Mouse (Mus musculus): ENCODE results near the gene P3h1. TPM values are rescaled to one million over a fixed set of nuclear protein-coding genes. Genes with fewer than 3 reads are reported as not detected.

P3h1 gene
- polyA plus RNA-seq (2015; fragmentation: Nextera tagmentation; extraction: Ambion mirVana): 8.3 and 9.2 TPM in 2 replicates

GRCm38 (mm10) chr4:119232410-119233255 lies at the start of gene P3h1, which contains the start of gene AU022252:
P3h1 (plus strand) TSS chr4:119232915.
AU022252 (minus strand) TSS chr4:119232712.
- Histone ChIP-seq H3K4me3 (peak within 1 kb of the TSS; percentile 95), H3K9me3 (no peaks in the 10 kb centered on the region), H3K4me2 (replicated peaks) (peak within 1 kb of the TSS; percentile 96), H3K27ac (replicated peaks) (peak within 1 kb of the TSS; percentile 72), H3K36me3 (peaks cover 9% of the 10 kb centered on the region), H3K4me1 (peaks cover 22% of the 10 kb centered on the region), H3K9ac (replicated peaks) (peak within 1 kb of the TSS; percentile 82), H3K27me3 (no peaks in the 10 kb centered on the region)
- ATAC-seq (replicated peaks): peak; percentile 96
- WGBS: under 1% methylated on average over 71 of the region's 71 CpGs

GRCm38 (mm10) chr4:119183525-119183924 lies 49.2 kb upstream of the P3h1 start:
- no peaks in the 10 kb centered on the region for H3K4me1 ChIP-seq
- WGBS: 17% methylated on average over 1 of the region's 1 CpGs
- no peak for ATAC-seq (replicated peaks)

GRCm38 (mm10) chr4:119185771-119186170 lies 46.9 kb upstream of the P3h1 start:
- WGBS: 81% methylated on average over 4 of the region's 4 CpGs
- ATAC-seq (replicated peaks): no peak

More at GRCm38 (mm10) chr4:119183525-119183924, 49.2 kb upstream of the P3h1 start:
- Histone ChIP-seq H3K9me3 (no peaks in the 10 kb centered on the region), H3K27ac (replicated peaks) (no peak overlapping the region), H3K4me2 (replicated peaks) (no peak overlapping the region), H3K4me3 (no peak overlapping the region), H3K9ac (replicated peaks) (no peak overlapping the region), H3K36me3 (no peaks in the 10 kb centered on the region), H3K27me3 (no peaks in the 10 kb centered on the region; the same call in 1 of the 2 replicates)

GRCm38 (mm10) chr4:119188060-119188785 lies 44.5 kb upstream of the P3h1 start:
- ATAC-seq (replicated peaks): no peak
- WGBS: 60% methylated on average over 11 of the region's 11 CpGs

More at GRCm38 (mm10) chr4:119185771-119186170, 46.9 kb upstream of the P3h1 start:
- H3K27me3 ChIP-seq: no peaks in the 10 kb centered on the region; the same call in 1 of the 2 replicates
- H3K9ac ChIP-seq (replicated peaks): no peak overlapping the region
- H3K4me2 ChIP-seq (replicated peaks): no peak overlapping the region
- H3K4me1 ChIP-seq: no peaks in the 10 kb centered on the region
- no peak overlapping the region for H3K27ac ChIP-seq (replicated peaks)
- no peaks in the 10 kb centered on the region for H3K36me3 ChIP-seq
- H3K9me3 ChIP-seq: no peaks in the 10 kb centered on the region
- H3K4me3 ChIP-seq: no peak overlapping the region

GRCm38 (mm10) chr4:119189392-119189791 lies 43.3 kb upstream of the P3h1 start:
- 63% methylated on average over 6 of the region's 6 CpGs for WGBS
- no peak overlapping the region for H3K4me2 ChIP-seq (replicated peaks)
- H3K27ac ChIP-seq (replicated peaks): no peak overlapping the region
- no peak overlapping the region for H3K9ac ChIP-seq (replicated peaks)
- no peaks in the 10 kb centered on the region; the same call in 1 of the 2 replicates for H3K27me3 ChIP-seq
- no peak overlapping the region for H3K4me3 ChIP-seq
- no peak for ATAC-seq (replicated peaks)
- no peaks in the 10 kb centered on the region for H3K4me1 ChIP-seq
- no peaks in the 10 kb centered on the region for H3K9me3 ChIP-seq
- H3K36me3 ChIP-seq: no peaks in the 10 kb centered on the region

More at GRCm38 (mm10) chr4:119188060-119188785, 44.5 kb upstream of the P3h1 start:
- H3K4me1 ChIP-seq: no peaks in the 10 kb centered on the region
- no peaks in the 10 kb centered on the region for H3K9me3 ChIP-seq
- no peak overlapping the region for H3K4me2 ChIP-seq (replicated peaks)
- no peaks in the 10 kb centered on the region; the same call in 1 of the 2 replicates for H3K27me3 ChIP-seq
- H3K27ac ChIP-seq (replicated peaks): no peak overlapping the region
- no peak overlapping the region for H3K9ac ChIP-seq (replicated peaks)
- H3K4me3 ChIP-seq: no peak overlapping the region
- no peaks in the 10 kb centered on the region for H3K36me3 ChIP-seq

- no peaks in the 10 kb centered on the region for H3K4me1 ChIP-seq
- H3K36me3 ChIP-seq: no peaks in the 10 kb centered on the region
- 77% methylated on average over 6 of the region's 6 CpGs for WGBS
- no peak within 1 kb of the TSS for H3K9ac ChIP-seq (replicated peaks)
- no peak within 1 kb of the TSS for H3K4me2 ChIP-seq (replicated peaks)
- H3K27me3 ChIP-seq: no peaks in the 10 kb centered on the region; the same call in 1 of the 2 replicates
- no peak for ATAC-seq (replicated peaks)
- H3K27ac ChIP-seq (replicated peaks): no peak within 1 kb of the TSS
- H3K4me3 ChIP-seq: no peak within 1 kb of the TSS
- no peaks in the 10 kb centered on the region for H3K9me3 ChIP-seq
Observed at GRCm38 (mm10) chr4:119189864-119190263, 42.9 kb upstream of the P3h1 start, which contains the start of gene Ermap. Ermap (minus strand) TSS chr4:119190011.

- no peak overlapping the region for H3K27ac ChIP-seq (replicated peaks)
- no peaks in the 10 kb centered on the region for H3K4me1 ChIP-seq
- ATAC-seq (replicated peaks): no peak
- no peaks in the 10 kb centered on the region; the same call in 1 of the 2 replicates for H3K27me3 ChIP-seq
- no peak overlapping the region for H3K4me3 ChIP-seq
- H3K9ac ChIP-seq (replicated peaks): no peak overlapping the region
- 90% methylated on average over 8 of the region's 8 CpGs for WGBS
- H3K9me3 ChIP-seq: no peaks in the 10 kb centered on the region
- no peak overlapping the region for H3K4me2 ChIP-seq (replicated peaks)
- no peaks in the 10 kb centered on the region for H3K36me3 ChIP-seq
Observed at GRCm38 (mm10) chr4:119190618-119191017, 42.1 kb upstream of the P3h1 start.

GRCm38 (mm10) chr4:119191273-119191672 lies 41.4 kb upstream of the P3h1 start:
- Histone ChIP-seq H3K4me3 (no peak overlapping the region), H3K27me3 (no peaks in the 10 kb centered on the region), H3K36me3 (no peaks in the 10 kb centered on the region), H3K4me1 (peaks cover 4% of the 10 kb centered on the region), H3K9me3 (no peaks in the 10 kb centered on the region), H3K27ac (replicated peaks) (no peak overlapping the region), H3K9ac (replicated peaks) (no peak overlapping the region), H3K4me2 (replicated peaks) (no peak overlapping the region)
- no peak for ATAC-seq (replicated peaks)
- 77% methylated on average over 3 of the region's 3 CpGs for WGBS

GRCm38 (mm10) chr4:119192757-119193156 lies 40.0 kb upstream of the P3h1 start:
- Histone ChIP-seq H3K36me3 (no peaks in the 10 kb centered on the region), H3K4me2 (replicated peaks) (no peak overlapping the region), H3K4me1 (peaks cover 19% of the 10 kb centered on the region), H3K27me3 (no peaks in the 10 kb centered on the region), H3K4me3 (no peak overlapping the region), H3K9me3 (no peaks in the 10 kb centered on the region), H3K27ac (replicated peaks) (no peak overlapping the region), H3K9ac (replicated peaks) (no peak overlapping the region)
- 91% methylated on average over 4 of the region's 4 CpGs for WGBS
- no peak for ATAC-seq (replicated peaks)

- Histone ChIP-seq H3K4me2 (replicated peaks) (peak within 1 kb of the TSS; percentile 65), H3K27me3 (no peaks in the 10 kb centered on the region), H3K4me1 (peaks cover 26% of the 10 kb centered on the region), H3K4me3 (peak within 1 kb of the TSS; percentile 75), H3K27ac (replicated peaks) (peak within 1 kb of the TSS; percentile 76), H3K9ac (replicated peaks) (peak within 1 kb of the TSS; percentile 64), H3K9me3 (no peaks in the 10 kb centered on the region), H3K36me3 (no peaks in the 10 kb centered on the region)
- peak; percentile 90 for ATAC-seq (replicated peaks)
- WGBS: 0% methylated on average over 37 of the region's 47 CpGs
Observed at GRCm38 (mm10) chr4:119194909-119195581, 37.7 kb upstream of the P3h1 start, which contains the start of gene Svbp. Svbp (plus strand) TSS chr4:119195306.

GRCm38 (mm10) chr4:119195582-119196320 lies 37.0 kb upstream of the P3h1 start:
- peaks cover 26% of the 10 kb centered on the region for H3K4me1 ChIP-seq
- H3K4me3 ChIP-seq: peak overlapping the region; percentile 75
- ATAC-seq (replicated peaks): peak; percentile 11; the same call in 1 of the 2 replicates
- H3K9ac ChIP-seq (replicated peaks): peak overlapping the region; percentile 64
- peaks cover 2% of the 10 kb centered on the region for H3K36me3 ChIP-seq
- H3K27ac ChIP-seq (replicated peaks): peak overlapping the region; percentile 76
- H3K9me3 ChIP-seq: no peaks in the 10 kb centered on the region
- H3K27me3 ChIP-seq: no peaks in the 10 kb centered on the region
- H3K4me2 ChIP-seq (replicated peaks): peak overlapping the region; percentile 65
- 7% methylated on average over 18 of the region's 18 CpGs for WGBS
